Mouse (Mus musculus): ENCODE measurements around the gene Efcab6.

DNA sequence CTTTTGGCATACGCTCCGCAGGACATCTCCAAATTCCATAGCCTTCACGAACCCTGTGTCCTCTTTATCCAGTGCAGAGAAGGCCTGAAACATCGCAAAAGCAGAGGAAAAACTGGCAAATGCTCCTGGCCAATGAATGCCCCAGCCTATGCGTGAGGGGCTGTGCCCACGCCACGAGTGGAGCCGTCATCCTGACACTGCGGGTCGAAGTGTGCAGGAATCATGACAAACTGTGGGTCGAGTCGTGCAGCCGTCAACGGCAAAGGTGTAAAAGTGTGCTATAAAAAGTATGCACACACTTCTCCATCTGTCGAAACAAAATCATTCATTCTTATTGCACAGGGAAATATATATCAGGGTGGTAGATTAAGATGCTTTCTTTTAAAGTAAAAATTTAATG is 172.3 kb downstream of the Efcab6 start:
- TF ChIP-seq CTCF (IDR thresholded peaks at IDR 0.05; ENCODE audit: control insufficient read depth, insufficient read depth, insufficient replicate concordance, low read depth, low read length) (no peak), POLR2A (IDR thresholded peaks at IDR 0.05; ENCODE audit: control insufficient read depth, low read depth, low read length) (no peak)
